Mouse (Mus musculus): ENCODE data around the gene Cnnm2. TPM values are rescaled to one million over a fixed set of nuclear protein-coding genes. Genes with fewer than 3 reads are reported as not detected.

The Cnnm2 gene
- polyA plus RNA-seq, 1 experiment from 2014 or later: 2.0 TPM

DNA sequence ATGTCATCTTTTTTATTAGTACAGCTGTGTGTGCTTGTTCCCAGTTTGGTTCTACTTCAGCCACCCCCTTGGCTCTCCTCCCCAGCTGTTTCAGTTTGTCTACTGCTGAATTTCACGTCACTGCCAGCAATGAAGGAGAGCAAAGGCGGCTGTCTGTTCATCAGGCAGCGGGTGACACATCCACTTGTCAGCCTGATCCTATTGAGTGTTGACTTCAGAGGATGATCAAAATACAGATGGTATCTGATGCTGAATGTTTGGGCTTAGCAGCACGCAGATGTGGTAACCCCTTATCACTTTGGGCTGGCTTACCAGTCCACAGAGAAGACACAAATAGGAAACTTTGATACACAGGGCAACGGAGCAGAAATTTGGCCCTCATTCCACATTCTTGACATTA, 85.1 kb downstream of the Cnnm2 start:
- DNase-seq (ENCODE audit: low spot score): no peak
- H3K4me3 ChIP-seq (ENCODE audit: low read depth, low read length): no peak overlapping the region
- no peaks in the 10 kb centered on the region for H3K4me1 ChIP-seq (replicated peaks; ENCODE audit: control insufficient read depth, insufficient read depth)
- 73% methylated on average over 5 of the region's 5 CpGs for WGBS
- H3K36me3 ChIP-seq (ENCODE audit: control insufficient read depth, insufficient read depth, low read length): no peaks in the 10 kb centered on the region
- no peak overlapping the region for H3K9ac ChIP-seq (ENCODE audit: low read length)
- H3K9me3 ChIP-seq (ENCODE audit: control insufficient read depth, low read length): no peaks in the 10 kb centered on the region
- no peak for TF ChIP-seq CTCF (IDR thresholded peaks at IDR 0.05; ENCODE audit: low read depth)
- no peak for ATAC-seq (ENCODE audit: low FRiP score, low TSS enrichment)
- no peak overlapping the region for H3K4me2 ChIP-seq (replicated peaks; ENCODE audit: low read depth)
- no peaks in the 10 kb centered on the region for H3K27me3 ChIP-seq (ENCODE audit: control insufficient read depth, insufficient read depth, low read length)
- H3K27ac ChIP-seq (replicated peaks): no peak overlapping the region

DNA sequence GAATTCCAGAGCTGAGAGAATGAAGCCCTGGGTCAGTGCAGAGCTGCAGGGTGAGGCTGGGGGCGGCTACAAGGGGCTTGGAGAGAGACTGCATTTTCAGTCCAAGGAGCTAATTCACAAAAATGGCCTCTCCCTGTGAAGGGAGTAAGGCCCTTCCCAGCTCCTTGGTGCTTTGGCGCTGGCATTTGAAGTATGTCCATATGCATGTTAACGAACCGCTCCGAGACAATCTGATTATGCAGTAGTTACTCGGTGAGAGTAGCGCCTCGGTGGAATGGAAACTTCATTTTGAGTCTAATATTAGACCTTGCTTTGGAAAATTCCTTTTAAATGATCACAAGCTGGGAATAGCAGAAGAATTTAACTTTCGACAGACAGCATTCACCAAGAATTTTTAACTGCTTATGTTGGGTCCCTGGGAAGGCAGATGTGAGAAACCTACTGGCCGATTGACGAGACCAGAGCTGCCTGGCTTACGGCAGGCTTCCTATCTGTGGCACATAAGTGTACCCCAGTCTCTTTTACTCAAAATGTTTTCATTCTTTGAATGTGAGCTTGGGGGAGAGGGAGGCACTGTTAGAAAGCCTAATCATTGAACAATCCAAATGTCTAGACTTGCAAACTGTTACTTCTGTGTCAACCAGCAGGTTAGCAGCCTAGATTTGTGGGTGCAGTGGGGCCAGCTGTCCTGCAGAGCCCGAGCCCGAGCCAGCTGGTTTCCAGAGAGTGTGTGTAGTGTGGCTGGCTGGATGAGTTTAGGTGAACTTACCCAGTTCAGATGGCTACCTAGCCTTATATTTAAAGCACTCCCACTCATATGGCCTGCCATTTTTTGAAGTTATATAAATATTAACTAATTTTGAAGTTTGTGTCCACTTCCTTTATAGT, 87.2 kb downstream of the Cnnm2 start:
- Histone ChIP-seq H3K4me2 (replicated peaks; ENCODE audit: low read depth) (no peak overlapping the region), H3K27me3 (ENCODE audit: control insufficient read depth, insufficient read depth, low read length) (no peaks in the 10 kb centered on the region), H3K27ac (replicated peaks) (no peak overlapping the region), H3K4me1 (replicated peaks; ENCODE audit: control insufficient read depth, insufficient read depth) (no peaks in the 10 kb centered on the region), H3K4me3 (ENCODE audit: low read depth, low read length) (no peak overlapping the region), H3K9ac (ENCODE audit: low read length) (no peak overlapping the region), H3K9me3 (ENCODE audit: control insufficient read depth, low read length) (no peaks in the 10 kb centered on the region), H3K36me3 (ENCODE audit: control insufficient read depth, insufficient read depth, low read length) (no peaks in the 10 kb centered on the region)
- 66% methylated on average over 14 of the region's 14 CpGs for WGBS
- no peak for ATAC-seq (ENCODE audit: low FRiP score, low TSS enrichment)
- no peak for DNase-seq (ENCODE audit: low spot score)
- TF ChIP-seq EP300 (optimal IDR thresholded peaks at IDR 0.05) (no peak), CTCF (IDR thresholded peaks at IDR 0.05; ENCODE audit: low read depth) (no peak)

DNA sequence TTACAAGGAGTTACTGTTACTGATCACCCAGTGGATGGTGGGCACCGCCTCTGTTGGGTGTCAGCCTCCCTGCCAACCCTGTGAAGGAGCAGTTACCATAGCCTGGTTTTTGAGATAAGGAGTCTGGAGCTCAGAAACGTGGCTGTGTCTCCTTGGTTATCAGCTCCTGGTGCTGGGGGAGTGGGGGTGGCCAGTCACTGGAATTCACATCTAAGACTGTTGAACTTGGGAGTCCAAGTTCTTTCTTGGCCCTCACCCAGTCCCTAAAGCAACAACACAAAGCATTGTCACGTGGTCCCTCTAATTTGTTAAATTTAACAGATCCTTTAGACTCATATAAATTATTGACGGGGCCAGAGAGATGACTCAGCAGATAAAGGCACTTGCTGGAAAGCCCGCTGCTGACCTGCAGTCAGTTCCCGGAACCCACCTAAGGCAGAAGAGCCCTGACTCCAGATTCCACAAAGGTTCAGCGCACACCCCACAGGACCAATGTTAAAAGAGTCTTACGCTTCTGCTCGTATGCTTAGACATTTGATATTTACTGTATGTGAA, 88.1 kb downstream of the Cnnm2 start:
- Histone ChIP-seq H3K4me2 (replicated peaks; ENCODE audit: low read depth) (no peak overlapping the region), H3K4me1 (replicated peaks; ENCODE audit: control insufficient read depth, insufficient read depth) (no peaks in the 10 kb centered on the region), H3K36me3 (ENCODE audit: control insufficient read depth, insufficient read depth, low read length) (no peaks in the 10 kb centered on the region), H3K27ac (replicated peaks) (no peak overlapping the region), H3K9me3 (ENCODE audit: control insufficient read depth, low read length) (no peaks in the 10 kb centered on the region), H3K4me3 (ENCODE audit: low read depth, low read length) (no peak overlapping the region), H3K27me3 (ENCODE audit: control insufficient read depth, insufficient read depth, low read length) (no peaks in the 10 kb centered on the region), H3K9ac (ENCODE audit: low read length) (no peak overlapping the region)
- TF ChIP-seq CTCF (IDR thresholded peaks at IDR 0.05; ENCODE audit: low read depth): no peak
- no peak for TF ChIP-seq EP300 (optimal IDR thresholded peaks at IDR 0.05)
- DNase-seq (ENCODE audit: low spot score) (no peak), ATAC-seq (ENCODE audit: low FRiP score, low TSS enrichment) (no peak)
- 54% methylated on average over 9 of the region's 9 CpGs for WGBS

DNA sequence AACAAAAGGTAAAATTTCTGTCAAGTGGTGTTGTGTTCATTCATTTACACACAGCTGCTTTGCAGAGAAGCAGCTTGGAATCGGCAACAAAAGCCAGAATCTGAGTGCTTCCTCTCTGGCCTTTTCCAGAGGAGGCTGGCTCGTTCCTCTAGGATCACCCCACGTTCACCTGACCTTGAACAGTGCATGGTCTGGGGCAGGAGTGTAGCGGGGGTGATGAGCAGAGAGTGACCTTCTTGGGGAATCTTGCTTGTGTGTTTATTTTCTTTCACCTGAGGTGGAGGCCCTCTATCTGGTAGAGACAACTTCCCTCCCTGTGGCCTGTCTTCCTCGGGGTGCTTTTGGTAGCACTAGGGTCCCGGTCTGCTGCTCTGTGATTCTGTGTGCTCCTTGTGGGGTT, 94.8 kb downstream of the Cnnm2 start:
- no peak overlapping the region for H3K4me2 ChIP-seq (replicated peaks; ENCODE audit: low read depth)
- H3K9me3 ChIP-seq (ENCODE audit: control insufficient read depth, low read length): no peaks in the 10 kb centered on the region
- 49% methylated on average over 6 of the region's 6 CpGs for WGBS
- no peak for TF ChIP-seq CTCF (IDR thresholded peaks at IDR 0.05; ENCODE audit: low read depth)
- no peak for TF ChIP-seq EP300 (optimal IDR thresholded peaks at IDR 0.05)
- DNase-seq (ENCODE audit: low spot score) (no peak), ATAC-seq (ENCODE audit: low FRiP score, low TSS enrichment) (no peak)
- no peak overlapping the region for H3K27ac ChIP-seq (replicated peaks)
- H3K27me3 ChIP-seq (ENCODE audit: control insufficient read depth, insufficient read depth, low read length): no peaks in the 10 kb centered on the region
- no peak overlapping the region for H3K9ac ChIP-seq (ENCODE audit: low read length)
- H3K4me3 ChIP-seq (ENCODE audit: low read depth, low read length): no peak overlapping the region
- no peaks in the 10 kb centered on the region for H3K4me1 ChIP-seq (replicated peaks; ENCODE audit: control insufficient read depth, insufficient read depth)
- H3K36me3 ChIP-seq (ENCODE audit: control insufficient read depth, insufficient read depth, low read length): no peaks in the 10 kb centered on the region

DNA sequence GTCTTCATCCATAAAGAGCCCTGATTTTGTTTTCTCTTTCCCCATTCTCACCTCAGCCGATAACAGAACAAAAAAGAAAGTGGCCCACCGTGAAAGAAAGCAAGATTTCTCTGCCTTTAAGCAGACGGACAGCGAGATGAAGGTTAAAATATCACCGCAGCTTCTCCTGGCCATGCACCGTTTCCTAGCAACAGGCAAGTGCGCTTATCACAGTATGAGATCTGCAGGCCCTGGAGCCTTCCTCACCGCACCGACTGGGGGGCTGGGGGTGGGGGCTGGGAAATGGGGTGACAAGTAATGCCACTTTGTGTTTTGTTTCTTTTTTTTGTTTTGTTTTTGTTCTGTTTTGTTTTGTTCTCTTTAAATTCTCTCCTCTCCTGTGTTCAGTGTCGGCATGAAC, 95.4 kb downstream of the Cnnm2 start:
- ATAC-seq (ENCODE audit: low FRiP score, low TSS enrichment): no peak
- H3K9ac ChIP-seq (ENCODE audit: low read length): no peak overlapping the region
- H3K4me1 ChIP-seq (replicated peaks; ENCODE audit: control insufficient read depth, insufficient read depth): no peaks in the 10 kb centered on the region
- no peaks in the 10 kb centered on the region for H3K27me3 ChIP-seq (ENCODE audit: control insufficient read depth, insufficient read depth, low read length)
- no peaks in the 10 kb centered on the region for H3K9me3 ChIP-seq (ENCODE audit: control insufficient read depth, low read length)
- H3K27ac ChIP-seq (replicated peaks): no peak overlapping the region
- DNase-seq (ENCODE audit: low spot score): no peak
- no peak overlapping the region for H3K4me3 ChIP-seq (ENCODE audit: low read depth, low read length)
- H3K36me3 ChIP-seq (ENCODE audit: control insufficient read depth, insufficient read depth, low read length): no peaks in the 10 kb centered on the region
- no peak overlapping the region for H3K4me2 ChIP-seq (replicated peaks; ENCODE audit: low read depth)
- 40% methylated on average over 10 of the region's 10 CpGs for WGBS
- TF ChIP-seq CTCF (IDR thresholded peaks at IDR 0.05; ENCODE audit: low read depth) (no peak), EP300 (optimal IDR thresholded peaks at IDR 0.05) (no peak)

DNA sequence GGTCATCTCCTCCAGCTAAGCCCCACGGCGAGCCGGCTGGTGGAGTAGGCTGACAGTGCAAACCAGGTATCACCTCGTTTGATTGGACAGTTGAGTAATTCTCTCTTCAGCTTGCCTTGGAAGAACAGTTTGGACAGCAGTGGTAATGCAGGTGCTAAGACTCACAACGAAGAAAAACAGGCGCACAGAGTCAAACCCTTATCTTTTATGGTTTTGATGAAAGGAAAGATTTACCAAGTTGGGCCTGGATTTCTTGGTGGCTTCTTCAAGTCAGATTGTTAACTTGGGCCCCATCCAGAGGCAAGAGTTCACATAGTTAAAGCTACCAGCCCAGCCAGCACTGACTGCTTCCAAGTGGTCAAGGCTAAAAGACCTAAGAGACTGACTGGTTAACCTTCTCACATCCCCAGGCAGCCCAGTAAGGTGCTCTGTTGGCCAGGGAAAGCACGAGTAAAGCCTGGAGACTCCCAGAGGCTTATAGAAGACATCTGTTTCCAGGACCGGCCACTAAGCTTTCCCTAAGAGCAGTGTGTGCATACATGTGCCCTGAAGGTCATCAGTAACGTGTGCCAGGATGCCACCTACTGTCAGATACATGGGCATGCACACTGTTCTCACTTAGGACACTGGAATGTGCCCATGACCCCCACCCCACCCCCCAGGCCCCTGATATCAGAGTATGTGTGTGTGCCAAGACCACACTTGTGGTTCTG, 96.0 kb downstream of the Cnnm2 start:
- no peaks in the 10 kb centered on the region for H3K27me3 ChIP-seq (ENCODE audit: control insufficient read depth, insufficient read depth, low read length)
- H3K4me3 ChIP-seq (ENCODE audit: low read depth, low read length): no peak overlapping the region
- ATAC-seq (ENCODE audit: low FRiP score, low TSS enrichment): no peak
- no peak for DNase-seq (ENCODE audit: low spot score)
- WGBS: 58% methylated on average over 9 of the region's 9 CpGs
- H3K27ac ChIP-seq (replicated peaks): no peak overlapping the region
- no peaks in the 10 kb centered on the region for H3K4me1 ChIP-seq (replicated peaks; ENCODE audit: control insufficient read depth, insufficient read depth)
- H3K9ac ChIP-seq (ENCODE audit: low read length): no peak overlapping the region
- no peaks in the 10 kb centered on the region for H3K9me3 ChIP-seq (ENCODE audit: control insufficient read depth, low read length)
- no peaks in the 10 kb centered on the region for H3K36me3 ChIP-seq (ENCODE audit: control insufficient read depth, insufficient read depth, low read length)
- no peak for TF ChIP-seq EP300 (optimal IDR thresholded peaks at IDR 0.05)
- TF ChIP-seq CTCF (IDR thresholded peaks at IDR 0.05; ENCODE audit: low read depth): peak; percentile 52
- H3K4me2 ChIP-seq (replicated peaks; ENCODE audit: low read depth): no peak overlapping the region

All from stomach, postnatal 0 days (tissue).